Mouse (Mus musculus): ENCODE data around the gene Hcn1.

Hcn1 gene

DNA sequence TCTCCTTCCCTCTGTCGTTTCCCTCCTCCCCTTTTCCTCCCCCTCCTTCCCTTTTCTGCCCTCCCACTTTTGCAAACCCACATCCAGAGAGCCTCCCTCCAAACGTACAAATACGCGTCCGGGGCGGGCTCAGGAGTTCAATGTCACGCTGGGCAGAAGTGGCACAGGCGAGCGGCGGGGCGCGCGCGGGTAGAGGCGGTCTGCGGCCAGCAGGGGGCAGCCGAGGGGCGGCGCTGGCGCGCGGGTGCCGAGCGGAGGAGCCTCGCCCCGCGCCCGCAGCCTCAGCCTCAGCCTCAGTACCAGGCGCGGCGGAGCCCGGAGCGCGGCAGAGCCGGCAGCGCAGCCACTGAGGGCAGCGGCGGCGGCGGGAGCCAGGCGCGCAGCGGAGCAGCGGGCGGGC, at the start of gene Hcn1:
TSS of gene Hcn1 (plus strand) at position 140 of the 400 bp plus-strand sequence.
- peak; percentile 72 to 75 for DNase-seq (ENCODE audit: low spot score in 2 of 2)

DNA sequence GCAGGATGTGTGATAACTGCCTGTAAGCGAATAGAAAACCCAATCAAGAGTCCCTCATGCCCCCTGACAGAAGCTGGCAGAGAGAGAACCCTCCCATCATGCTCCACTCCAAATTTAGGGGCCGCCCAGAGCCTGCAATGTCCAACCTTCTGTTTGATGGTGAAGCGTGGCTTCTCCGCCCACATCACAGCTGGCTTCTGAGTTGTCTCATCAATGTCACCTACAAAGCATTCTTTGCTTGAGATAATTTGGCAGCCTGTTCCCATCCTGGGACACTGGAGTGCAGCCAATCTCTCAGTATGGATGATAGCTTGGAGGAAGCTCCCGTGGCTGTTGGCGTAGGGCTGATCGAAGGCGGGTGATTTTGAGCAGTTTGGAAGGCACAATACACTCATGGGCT, 34.9 kb upstream of the Hcn1 start:
- DNase-seq (ENCODE audit: low spot score in 2 of 2) = peak; percentile 53 to 61

DNA sequence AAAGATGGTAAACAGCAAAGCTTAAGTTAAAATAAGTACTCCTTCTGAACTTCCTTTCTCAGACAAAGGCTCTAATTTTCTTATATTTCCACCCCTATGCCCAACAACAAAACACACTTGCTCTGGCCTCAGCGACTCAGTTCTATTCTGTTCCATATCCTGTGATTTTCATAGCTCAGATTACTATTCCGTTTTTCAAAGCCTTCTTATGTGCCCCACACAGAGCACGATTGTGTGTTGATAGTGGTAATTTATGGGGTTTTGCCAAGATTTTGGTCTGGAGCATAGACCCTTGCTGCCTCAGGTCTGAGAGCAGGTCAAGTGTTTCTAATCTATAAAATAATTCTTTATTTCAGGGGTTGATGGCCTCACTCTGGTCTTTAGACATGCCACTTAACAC, 30.4 kb upstream of the Hcn1 start:
- DNase-seq (ENCODE audit: low spot score in 2 of 2) = no peak

DNA sequence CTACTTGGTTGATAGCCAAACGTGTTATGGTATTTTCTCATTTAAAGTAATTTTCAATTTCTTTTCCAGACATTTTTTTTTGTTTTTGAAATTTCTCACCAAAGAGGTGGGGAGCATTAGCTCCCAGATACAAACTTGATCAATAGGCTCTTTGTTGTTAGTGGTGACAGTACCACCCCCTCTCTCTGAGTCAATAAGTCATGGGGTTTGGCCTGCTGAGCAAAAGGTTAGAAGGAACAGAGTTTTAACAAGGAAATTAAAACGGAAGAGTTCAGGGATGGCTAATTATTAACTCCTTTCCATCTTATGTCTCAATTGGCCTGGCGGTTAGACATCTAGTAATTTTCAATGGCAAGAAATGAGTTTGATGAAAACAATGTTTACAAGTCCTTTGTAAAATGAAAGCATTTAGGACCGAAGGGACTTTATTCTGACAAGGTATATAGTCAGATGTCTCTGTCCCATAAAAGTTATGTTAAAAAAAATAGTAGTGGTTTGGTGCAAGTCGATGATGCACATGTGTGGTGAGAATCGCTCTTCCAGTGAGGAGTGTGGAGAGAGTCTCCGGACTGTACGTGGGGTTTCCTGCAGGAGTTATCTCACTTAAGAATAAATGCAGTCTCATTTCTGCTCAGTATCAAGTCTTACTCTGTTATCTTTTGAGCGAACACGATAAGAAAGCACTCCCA, 7.5 kb upstream of the Hcn1 start:
- no peak for DNase-seq (ENCODE audit: low spot score in 2 of 2)

DNA sequence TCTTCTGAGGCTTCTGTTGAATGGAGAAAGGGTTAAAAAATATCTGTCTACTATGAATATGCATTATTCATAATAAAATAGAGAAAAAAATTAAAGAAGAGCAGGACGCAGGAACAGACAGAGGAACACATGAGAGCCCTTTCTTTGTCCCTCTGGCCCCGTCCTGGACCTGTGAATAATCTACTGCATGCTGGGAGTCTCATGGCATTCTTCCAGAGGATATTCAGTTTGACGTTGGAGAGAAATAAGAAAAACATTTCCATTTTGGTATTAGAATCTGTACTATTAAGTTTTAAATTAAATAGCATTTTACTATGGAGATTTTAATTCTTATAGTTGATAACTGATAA, 7.0 kb upstream of the Hcn1 start:
- no peak for DNase-seq (ENCODE audit: low spot score in 2 of 2)

DNA sequence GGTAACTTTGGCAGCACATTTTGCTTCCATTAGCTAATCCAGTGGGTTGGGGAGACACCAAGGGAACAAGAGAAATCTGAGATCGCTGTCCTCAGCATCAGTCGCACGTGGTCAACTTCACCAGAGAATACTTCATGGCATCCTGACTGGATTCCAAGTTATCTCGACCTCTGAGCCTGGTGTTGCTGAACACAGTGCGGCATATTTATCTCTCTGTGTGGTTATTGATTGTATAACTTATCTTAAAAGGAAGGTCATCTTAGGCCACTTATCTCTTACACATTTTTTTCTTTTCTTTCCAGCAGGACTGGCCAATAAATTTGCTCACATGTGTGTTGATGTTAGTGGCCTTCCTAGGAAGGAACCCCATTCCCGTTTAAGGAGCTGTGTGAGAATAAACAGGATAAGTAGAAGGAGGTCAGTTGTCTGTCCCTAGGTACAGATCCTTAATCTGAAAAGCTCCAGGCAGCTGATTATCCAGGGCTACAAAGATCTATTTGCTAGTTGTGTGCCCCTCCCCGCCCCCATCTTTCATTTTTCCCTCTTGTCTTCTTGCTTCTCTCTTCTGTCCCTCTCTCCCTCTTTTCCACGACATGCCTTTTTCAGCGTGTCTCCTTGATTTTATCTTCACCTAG, 672 bp upstream of the Hcn1 start:
- no peak for DNase-seq (ENCODE audit: low spot score in 2 of 2)

DNA sequence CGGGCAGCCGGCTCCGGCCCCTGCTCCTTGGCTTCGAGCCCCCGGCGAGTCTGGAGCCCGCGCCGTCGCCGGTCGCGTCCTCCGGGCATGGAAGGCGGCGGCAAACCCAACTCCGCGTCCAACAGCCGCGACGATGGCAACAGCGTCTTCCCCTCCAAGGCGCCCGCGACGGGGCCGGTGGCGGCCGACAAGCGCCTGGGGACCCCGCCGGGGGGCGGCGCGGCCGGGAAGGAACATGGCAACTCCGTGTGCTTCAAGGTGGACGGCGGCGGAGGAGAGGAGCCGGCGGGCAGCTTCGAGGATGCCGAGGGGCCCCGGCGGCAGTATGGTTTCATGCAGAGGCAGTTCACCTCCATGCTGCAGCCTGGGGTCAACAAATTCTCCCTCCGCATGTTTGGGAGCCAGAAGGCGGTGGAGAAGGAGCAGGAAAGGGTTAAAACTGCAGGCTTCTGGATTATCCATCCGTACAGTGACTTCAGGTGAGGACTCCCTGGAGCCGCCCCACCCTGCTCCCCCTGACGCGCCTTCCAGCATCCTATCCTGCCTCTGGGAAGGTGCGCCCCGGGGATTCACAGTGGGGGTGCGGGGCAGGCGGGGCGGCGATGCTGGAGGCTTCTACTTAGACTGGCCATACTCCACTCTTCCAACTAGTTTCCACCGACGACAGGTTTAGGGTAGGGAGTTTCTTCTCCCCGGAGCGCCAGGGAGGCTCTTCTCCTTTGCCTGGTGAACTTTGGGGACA, 668 bp downstream of the Hcn1 start:
- peak in 1 of 2 experiments; percentile 15 for DNase-seq (ENCODE audit: low spot score in 2 of 2)

DNA sequence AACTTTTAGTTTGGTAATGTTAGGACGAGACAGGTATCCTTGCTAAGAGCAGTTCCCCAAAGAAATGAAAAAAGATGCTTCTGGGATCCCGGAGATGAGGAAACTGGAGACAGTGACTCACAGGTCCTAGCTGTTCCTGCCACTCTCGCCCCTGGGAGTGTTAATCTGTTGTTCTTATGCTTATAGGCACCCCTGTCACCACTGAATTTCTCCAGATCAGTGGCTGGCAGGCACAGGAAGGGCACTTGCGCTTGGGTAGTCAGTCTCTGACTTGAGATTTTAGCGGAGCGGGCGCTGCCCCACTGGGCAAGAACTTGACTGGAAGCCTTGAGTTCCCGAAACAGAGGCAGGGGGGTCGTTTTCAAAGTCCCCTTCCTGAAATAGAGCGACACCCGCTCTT, 1.3 kb downstream of the Hcn1 start:
- DNase-seq (ENCODE audit: low spot score in 2 of 2) = no peak

DNA sequence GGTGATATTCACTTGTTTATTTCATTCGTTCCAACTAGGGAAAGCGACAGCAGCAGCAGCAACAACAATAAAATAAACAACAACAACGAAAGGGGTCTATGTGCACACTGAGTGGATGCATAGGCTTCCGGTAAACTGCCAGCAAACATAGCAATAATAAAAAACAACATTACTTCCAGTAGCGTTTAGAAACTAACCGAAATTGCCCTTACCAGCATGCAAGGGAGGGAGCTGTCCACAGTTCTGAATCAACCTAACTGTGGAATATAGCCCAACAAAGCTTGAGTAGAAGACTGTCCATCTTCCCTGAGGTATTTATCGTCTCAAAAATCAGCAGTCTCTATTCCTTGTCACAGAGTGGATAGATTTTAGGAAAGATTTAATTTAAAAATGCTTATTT, 2.0 kb downstream of the Hcn1 start:
- no peak for DNase-seq (ENCODE audit: low spot score in 2 of 2)

DNA sequence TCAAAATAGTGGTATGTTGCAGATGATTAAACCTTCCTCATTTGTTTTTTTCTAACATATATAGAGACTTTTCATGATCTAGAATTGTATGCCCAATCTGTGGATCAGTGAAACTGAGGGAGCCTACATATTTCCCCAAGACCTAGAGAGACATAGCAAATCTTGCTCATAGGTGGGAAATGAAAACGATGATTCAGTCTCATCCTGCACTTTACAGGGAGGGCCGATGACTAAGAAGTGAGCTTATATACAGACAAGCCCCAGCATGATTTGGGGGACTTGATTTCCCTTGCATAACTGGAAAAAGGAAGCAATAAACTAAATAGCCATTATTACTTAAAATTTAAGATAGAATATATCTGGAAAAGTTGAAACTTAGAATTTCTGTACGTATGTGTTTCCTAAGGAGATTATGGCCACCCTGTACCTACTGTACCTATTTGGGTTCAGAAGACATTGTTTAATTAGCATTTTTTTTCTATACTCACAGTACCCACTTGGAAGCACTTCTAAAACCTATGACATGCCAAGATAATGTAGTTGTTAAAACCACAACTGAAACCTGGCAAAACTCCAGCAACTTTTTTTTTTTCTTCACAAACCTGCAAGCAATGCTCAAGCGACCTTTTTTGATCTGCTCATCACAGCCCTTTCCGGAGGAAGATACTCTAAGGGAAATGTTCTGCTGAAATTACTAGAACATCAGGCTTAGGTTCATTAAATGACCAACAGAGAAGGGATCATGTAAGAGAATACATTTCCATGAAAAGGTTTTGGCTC, 3.0 kb downstream of the Hcn1 start:
- DNase-seq (ENCODE audit: low spot score in 2 of 2) = no peak

DNA sequence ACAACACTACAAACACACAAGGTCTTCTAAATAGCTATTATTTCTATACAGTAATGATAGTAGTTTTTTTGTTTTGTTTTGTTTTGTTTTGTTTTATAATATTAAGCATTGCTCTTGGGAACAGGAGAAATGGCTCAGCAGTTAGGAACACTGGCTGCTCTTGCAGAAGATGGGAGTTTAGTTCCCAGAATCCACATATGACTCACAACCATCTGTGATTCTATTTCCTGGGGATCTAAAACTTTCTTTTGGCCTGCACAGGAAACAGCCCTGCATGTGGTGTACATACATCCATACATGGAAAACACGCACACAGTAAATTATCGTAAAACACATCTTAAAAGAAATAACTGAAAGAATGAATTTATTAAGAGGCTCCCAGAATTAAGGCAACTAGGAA, 9.8 kb downstream of the Hcn1 start:
- no peak for DNase-seq (ENCODE audit: low spot score in 2 of 2)

DNA sequence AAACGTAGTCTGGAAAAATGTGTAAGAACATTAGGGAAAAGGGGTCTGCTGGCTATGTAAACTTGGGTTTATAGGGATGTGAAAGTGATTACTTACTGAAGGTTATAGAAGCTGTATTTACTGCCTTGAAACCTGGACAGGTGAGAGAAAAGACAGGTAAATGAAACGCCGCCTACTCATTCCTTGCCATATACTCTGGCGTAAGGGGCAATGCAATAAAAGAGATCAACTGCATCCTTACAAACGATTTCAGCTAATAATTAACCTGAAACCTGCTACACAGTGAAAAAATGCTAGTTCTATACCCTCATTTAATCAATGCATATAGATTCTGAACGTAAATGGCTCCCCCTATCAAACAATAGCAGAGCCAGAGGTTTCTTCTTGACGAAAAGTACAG, 17.4 kb downstream of the Hcn1 start:
- DNase-seq (ENCODE audit: low spot score in 2 of 2) = no peak

DNA sequence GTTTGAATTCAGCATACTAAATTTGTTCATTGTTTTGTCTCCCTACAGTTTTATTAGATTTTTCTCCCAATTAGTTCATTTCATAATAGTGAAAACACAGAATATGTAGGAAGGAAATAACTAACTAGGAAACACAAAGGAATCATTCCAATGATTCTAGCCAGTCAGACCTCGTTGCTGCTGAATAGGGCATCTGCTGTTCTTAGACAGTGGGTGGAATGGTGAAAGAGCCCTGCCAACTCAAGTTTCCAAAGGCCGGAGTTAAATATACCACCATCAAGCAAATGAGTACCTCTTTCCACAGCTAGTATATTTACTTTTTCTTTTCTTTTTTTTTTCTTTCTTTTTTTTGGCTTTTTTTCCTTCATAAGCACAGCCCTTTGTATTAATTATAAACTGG, 55.4 kb downstream of the Hcn1 start:
- DNase-seq (ENCODE audit: low spot score in 2 of 2) = peak in 1 of 2 experiments; percentile 30

DNA sequence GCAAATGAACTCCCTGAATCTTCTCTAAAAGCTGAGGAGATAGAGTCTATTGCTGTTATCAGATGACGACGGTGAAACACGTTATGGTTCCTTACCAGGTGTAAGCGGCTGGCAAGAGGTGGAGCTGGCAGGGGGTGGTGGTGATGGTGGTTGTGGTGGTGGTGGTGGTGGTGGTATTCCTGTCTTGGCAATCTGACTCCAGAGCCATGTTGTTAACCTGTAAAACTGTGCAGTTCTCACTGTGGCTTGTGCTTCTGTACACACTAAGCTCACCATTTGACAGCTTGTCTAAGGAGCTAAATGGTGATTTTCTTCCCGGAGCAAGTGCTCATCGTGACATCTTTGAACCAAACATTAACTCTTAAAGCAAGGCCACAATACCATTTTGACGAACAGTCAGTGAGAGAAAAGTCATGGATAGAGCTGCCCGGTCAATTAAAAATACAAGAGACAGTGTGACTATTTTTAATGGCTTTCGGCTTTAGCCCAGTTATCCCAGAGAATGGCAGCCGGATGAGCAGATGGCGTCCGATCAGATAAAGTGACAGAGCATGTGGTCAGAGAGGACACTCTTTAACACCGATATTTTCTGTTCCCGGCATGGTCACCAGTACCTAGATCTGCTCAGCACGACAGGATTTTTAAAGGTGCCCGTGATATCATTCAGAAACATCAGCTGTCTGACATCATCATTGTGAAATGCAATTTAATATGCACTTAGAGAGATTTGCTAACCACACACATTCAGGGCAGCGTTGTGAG, 56.5 kb downstream of the Hcn1 start:
- DNase-seq (ENCODE audit: low spot score in 2 of 2) = no peak

DNA sequence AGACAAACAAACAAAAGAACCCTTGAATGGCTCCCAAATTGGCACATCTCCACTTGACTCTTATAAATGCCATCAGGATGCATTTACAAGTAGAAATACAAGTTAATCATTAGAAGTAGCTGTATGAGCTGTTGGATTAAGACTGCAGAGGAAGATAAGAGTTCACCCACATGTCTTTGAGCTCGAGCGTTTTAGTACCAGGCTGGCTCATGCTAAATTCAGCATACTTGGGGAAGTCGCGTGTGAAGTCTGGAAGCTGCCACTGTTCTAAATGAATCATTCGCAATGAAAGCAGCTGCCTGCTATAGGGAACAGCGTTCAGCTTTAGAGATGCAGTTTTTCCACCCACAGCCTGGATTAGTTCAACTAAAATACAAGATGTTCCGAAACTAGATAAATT, 57.4 kb downstream of the Hcn1 start:
- DNase-seq (ENCODE audit: low spot score in 2 of 2) = peak; percentile 77 to 85

DNA sequence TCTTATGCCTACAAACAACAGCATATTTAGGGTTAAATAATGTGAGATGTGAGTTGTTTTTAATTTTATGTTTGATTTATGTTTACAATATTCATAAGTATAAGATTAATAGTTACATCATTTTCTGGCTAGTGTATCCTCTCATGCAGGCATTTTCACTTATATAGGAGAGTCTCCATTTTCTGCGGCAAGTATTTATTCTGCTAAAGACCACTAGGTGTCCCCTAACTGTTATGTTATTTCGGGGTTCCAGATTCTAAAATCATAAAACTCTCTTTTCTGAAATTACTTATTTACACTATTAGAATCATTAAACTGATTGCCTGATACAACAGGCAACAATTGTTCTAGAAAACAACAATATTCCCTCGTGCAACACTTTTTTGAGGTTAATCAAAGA, 60.5 kb downstream of the Hcn1 start:
- no peak for DNase-seq (ENCODE audit: low spot score in 2 of 2)

DNA sequence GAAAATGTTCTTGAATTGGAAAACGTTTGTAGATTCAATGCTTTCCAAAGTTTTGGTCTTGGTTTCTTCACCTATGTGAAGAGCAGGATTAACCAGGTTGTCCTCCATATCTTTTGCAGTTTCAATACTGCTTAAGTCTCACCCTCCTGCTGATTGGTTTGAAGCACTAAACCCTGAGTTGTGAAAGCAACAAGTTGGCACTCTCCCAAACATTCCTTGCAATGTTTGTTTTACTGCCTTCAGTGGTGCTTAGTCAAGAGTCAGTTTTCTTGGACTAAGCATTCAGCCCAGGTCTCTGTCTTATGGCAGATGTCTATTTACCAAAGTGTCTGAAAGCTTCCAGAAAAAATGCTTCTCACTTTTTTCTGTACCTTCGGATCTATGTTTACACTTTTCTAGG, 67.2 kb downstream of the Hcn1 start:
- DNase-seq (ENCODE audit: low spot score in 2 of 2) = no peak

DNA sequence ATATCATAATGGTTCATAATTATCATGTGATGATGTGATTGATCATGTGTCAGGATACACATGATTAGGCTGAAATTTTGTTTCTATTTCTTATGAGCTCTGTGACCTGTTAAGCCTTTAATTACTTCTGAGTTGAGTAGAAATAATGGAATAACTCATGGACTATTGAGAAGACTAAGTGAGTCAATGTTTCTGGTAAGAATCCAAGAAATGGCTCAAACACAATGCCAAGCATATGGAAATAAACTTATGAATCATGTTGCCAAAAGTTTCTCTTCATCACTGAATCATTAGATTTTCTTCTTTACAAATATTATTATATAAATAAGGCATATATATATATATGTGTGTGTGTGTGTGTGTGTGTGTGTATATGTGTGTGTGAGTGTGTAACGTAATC, 69.7 kb downstream of the Hcn1 start:
- no peak for DNase-seq (ENCODE audit: low spot score in 2 of 2)

DNA sequence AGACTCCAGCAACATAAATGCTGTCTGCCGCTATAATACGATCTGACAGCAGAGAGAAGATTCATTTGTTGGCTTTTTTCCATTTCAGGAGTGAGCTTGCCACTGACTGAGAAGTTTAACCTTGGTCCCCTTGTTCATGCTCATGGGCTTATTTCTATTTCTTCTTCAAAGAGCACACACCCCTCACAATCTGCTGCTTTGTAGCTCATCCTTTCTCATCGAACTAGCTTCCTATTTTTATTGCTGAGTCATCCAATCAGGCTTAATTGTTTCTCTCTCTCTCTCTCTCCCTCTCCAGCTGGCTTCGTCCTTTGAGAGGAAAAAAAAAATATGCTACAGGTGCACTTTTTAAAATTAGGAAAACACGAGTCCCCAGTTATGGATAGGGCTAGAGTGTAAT, 74.3 kb downstream of the Hcn1 start:
- no peak for DNase-seq (ENCODE audit: low spot score in 2 of 2)

DNA sequence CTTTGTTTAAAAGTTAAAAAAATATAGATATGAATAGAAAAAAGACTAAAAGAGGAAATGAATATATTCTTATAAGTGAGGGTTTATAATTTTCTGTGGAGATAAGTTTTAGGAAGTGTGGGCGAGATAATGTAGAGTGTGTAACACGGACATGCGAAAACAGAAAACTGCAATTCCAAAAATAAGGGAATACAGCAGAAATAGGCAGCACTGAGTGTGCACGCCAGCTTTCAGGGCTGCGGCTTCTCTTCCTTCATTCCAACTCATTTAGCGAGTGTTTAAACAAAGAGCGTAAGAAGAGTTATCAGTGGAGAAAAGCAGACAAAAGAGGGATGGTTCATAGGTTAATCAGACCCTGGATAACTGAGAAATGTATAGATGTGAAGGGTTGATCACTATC, 85.5 kb downstream of the Hcn1 start:
- DNase-seq (ENCODE audit: low spot score in 2 of 2) = peak in 1 of 2 experiments; percentile 21

DNA sequence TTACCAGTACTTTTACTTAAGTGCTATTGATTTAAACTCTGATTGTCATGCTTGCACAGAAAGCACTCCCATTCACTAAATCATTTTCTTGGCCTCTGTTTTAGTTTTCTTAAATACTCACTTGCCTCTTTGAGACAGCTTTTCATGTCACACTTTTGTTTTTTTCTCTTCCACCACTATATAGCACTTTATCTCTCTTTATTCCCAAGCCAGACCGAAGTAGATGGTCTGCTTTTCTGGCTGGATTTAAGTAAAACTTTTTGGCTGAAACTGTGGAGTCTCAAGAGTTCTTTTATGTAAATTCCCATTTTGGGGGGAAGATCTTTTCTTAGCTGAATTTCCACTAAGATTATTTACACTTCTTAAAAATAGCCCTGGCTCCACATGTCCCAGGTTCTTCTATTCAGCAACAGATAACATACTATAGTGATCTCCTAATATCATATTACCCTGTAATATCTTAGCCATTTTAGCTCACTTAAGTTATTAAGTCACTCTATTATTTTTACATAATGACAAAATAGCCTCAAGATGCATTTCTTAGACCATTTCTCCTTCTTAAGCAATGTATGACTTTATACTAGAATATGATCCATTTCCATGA, 92.7 kb downstream of the Hcn1 start:
- DNase-seq (ENCODE audit: low spot score in 2 of 2) = no peak
